Mouse (Mus musculus) brain, embryonic 14.5 days (tissue): ENCODE data around the gene Chrna1.

ENCODE experiments used
- CTCF ChIP-seq: fragments of 200-500 bp; IDR thresholded peaks from 2 replicates; pipeline ENCODE4 v1.5.1; 2012; ENCODE audit warnings: inconsistent platforms, mild to moderate bottlenecking, moderate library complexity, borderline replicate concordance; ENCODE audit not compliant: insufficient read depth, insufficient read length; ENCODE audit errors: extremely low read depth
- POLR2A ChIP-seq: fragments of 200-500 bp; IDR thresholded peaks from 2 replicates; pipeline ENCODE4 v1.6.1; 2012; ENCODE audit warnings: mild to moderate bottlenecking, inconsistent platforms, borderline replicate concordance; ENCODE audit not compliant: poor library complexity, insufficient read depth, insufficient read length, severe bottlenecking; ENCODE audit errors: extremely low read depth

GRCm38 (mm10) chr2:73591246-73591645 lies 11.1 kb upstream of the Chrna1 start:
- TF ChIP-seq CTCF (no peak), POLR2A (no peak)
